Mouse (Mus musculus) cerebellum, adult 2 months (tissue): ENCODE data around the gene Ppp3ca.

Source experiments
- CTCF ChIP-seq: fragments of 200-500 bp; IDR thresholded peaks from 2 replicates; pipeline ENCODE4 v1.5.1; 2011; ENCODE audit warnings: low read depth, mild to moderate bottlenecking, control low read depth, low read length, moderate library complexity, borderline replicate concordance; ENCODE audit not compliant: insufficient read depth
- POLR2A ChIP-seq: fragments of 200-500 bp; IDR thresholded peaks from 2 replicates; pipeline ENCODE4 v1.6.1; 2011; ENCODE audit warnings: low read length, control low read depth, borderline replicate concordance; ENCODE audit not compliant: insufficient read depth

DNA sequence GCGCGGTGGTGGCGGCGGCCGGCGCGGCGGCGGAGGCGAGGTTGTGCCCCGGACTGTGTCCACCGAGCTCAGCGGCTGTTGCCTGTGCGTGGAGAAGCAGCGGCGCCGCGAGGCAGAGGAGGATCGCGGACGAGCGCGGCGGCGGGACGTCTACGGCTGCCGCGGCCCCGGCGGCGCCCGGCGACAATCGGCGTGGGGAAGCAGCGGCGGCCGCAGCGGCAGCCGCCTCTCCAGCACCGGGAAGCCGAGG, at the start of gene Ppp3ca:
- TF ChIP-seq CTCF, result no peak
- TF ChIP-seq POLR2A, result peak; percentile 77; the same call in 1 of the 2 replicates
